Mouse (Mus musculus): ENCODE results near the gene Tfr2. TPM values are rescaled to one million over a fixed set of nuclear protein-coding genes. Genes with fewer than 3 reads are reported as not detected.

Tfr2 gene
- polyA plus RNA-seq (2016; fragmentation: Nextera tagmentation; extraction: Ambion mirVana), result 0.79 and 1.4 TPM in 2 replicates

- Histone ChIP-seq H3K27ac (no peak within 1 kb of the TSS; the same call in 1 of the 2 replicates), H3K4me3 (no peak within 1 kb of the TSS), H3K4me1 (peaks cover 13% of the 10 kb centered on the region), H3K9me3 (replicated peaks) (no peaks in the 10 kb centered on the region), H3K27me3 (ENCODE audit: low read depth, poor library complexity, severe bottlenecking) (peaks cover 22% of the 10 kb centered on the region), H3K36me3 (no peaks in the 10 kb centered on the region)
- WGBS, result 30% methylated on average over 9 of the region's 9 CpGs
- DNase-seq (ENCODE audit: low spot score), result no peak
Observed at GRCm38 (mm10) chr5:137569665-137570064, at the start of gene Tfr2. Gene Tfr2 (plus strand): TSS chr5:137569840.

GRCm38 (mm10) chr5:137521861-137522260 lies 47.8 kb upstream of the Tfr2 start:
- peaks cover 100% of the 10 kb centered on the region for H3K36me3 ChIP-seq
- no peaks in the 10 kb centered on the region for H3K9me3 ChIP-seq (replicated peaks)
- H3K4me3 ChIP-seq, result no peak overlapping the region
- peaks cover 12% of the 10 kb centered on the region for H3K4me1 ChIP-seq
- no peak for DNase-seq (ENCODE audit: low spot score)
- no peaks in the 10 kb centered on the region for H3K27me3 ChIP-seq (ENCODE audit: low read depth, poor library complexity, severe bottlenecking)
- H3K27ac ChIP-seq, result no peak overlapping the region
- WGBS, result 84% methylated on average over 9 of the region's 9 CpGs

GRCm38 (mm10) chr5:137522711-137523110 lies 46.9 kb upstream of the Tfr2 start:
- no peak for DNase-seq (ENCODE audit: low spot score)
- H3K27ac ChIP-seq, result no peak overlapping the region
- no peak overlapping the region for H3K4me3 ChIP-seq
- H3K9me3 ChIP-seq (replicated peaks), result no peaks in the 10 kb centered on the region
- peaks cover 100% of the 10 kb centered on the region for H3K36me3 ChIP-seq
- 79% methylated on average over 11 of the region's 11 CpGs for WGBS
- H3K27me3 ChIP-seq (ENCODE audit: low read depth, poor library complexity, severe bottlenecking), result no peaks in the 10 kb centered on the region
- peaks cover 12% of the 10 kb centered on the region for H3K4me1 ChIP-seq

- Histone ChIP-seq H3K4me1 (peaks cover 13% of the 10 kb centered on the region), H3K4me3 (no peak overlapping the region), H3K36me3 (peaks cover 100% of the 10 kb centered on the region), H3K9me3 (replicated peaks) (no peaks in the 10 kb centered on the region), H3K27me3 (ENCODE audit: low read depth, poor library complexity, severe bottlenecking) (no peaks in the 10 kb centered on the region), H3K27ac (no peak overlapping the region)
- WGBS, result 89% methylated on average over 25 of the region's 25 CpGs
- DNase-seq (ENCODE audit: low spot score), result no peak
Observed at GRCm38 (mm10) chr5:137523396-137524250, 46.0 kb upstream of the Tfr2 start.

GRCm38 (mm10) chr5:137524251-137524515 lies 45.5 kb upstream of the Tfr2 start:
- DNase-seq (ENCODE audit: low spot score), result no peak
- WGBS, result 90% methylated on average over 8 of the region's 8 CpGs
- no peak overlapping the region for H3K27ac ChIP-seq
- no peaks in the 10 kb centered on the region for H3K27me3 ChIP-seq (ENCODE audit: low read depth, poor library complexity, severe bottlenecking)
- H3K36me3 ChIP-seq, result peaks cover 100% of the 10 kb centered on the region
- peaks cover 16% of the 10 kb centered on the region for H3K4me1 ChIP-seq
- no peak overlapping the region for H3K4me3 ChIP-seq
- H3K9me3 ChIP-seq (replicated peaks), result no peaks in the 10 kb centered on the region

GRCm38 (mm10) chr5:137524671-137525070 lies 45.0 kb upstream of the Tfr2 start:
- no peak overlapping the region for H3K27ac ChIP-seq
- no peaks in the 10 kb centered on the region for H3K27me3 ChIP-seq (ENCODE audit: low read depth, poor library complexity, severe bottlenecking)
- H3K4me1 ChIP-seq, result peaks cover 20% of the 10 kb centered on the region
- 86% methylated on average over 13 of the region's 13 CpGs for WGBS
- H3K4me3 ChIP-seq, result no peak overlapping the region
- peaks cover 100% of the 10 kb centered on the region for H3K36me3 ChIP-seq
- no peak for DNase-seq (ENCODE audit: low spot score)
- no peaks in the 10 kb centered on the region for H3K9me3 ChIP-seq (replicated peaks)

GRCm38 (mm10) chr5:137525511-137525910 lies 44.1 kb upstream of the Tfr2 start:
- Histone ChIP-seq H3K27me3 (ENCODE audit: low read depth, poor library complexity, severe bottlenecking) (no peaks in the 10 kb centered on the region), H3K36me3 (peaks cover 98% of the 10 kb centered on the region), H3K4me3 (no peak overlapping the region), H3K9me3 (replicated peaks) (no peaks in the 10 kb centered on the region), H3K27ac (no peak overlapping the region), H3K4me1 (peaks cover 29% of the 10 kb centered on the region)
- WGBS, result 84% methylated on average over 16 of the region's 16 CpGs
- no peak for DNase-seq (ENCODE audit: low spot score)

- H3K27ac ChIP-seq, result 0 out of 2 replicates have a peak overlapping the region, but pooled peaks have one; percentile 23
- H3K27me3 ChIP-seq (ENCODE audit: low read depth, poor library complexity, severe bottlenecking), result no peaks in the 10 kb centered on the region
- 55% methylated on average over 16 of the region's 16 CpGs for WGBS
- DNase-seq (ENCODE audit: low spot score), result peak; percentile 41
- peaks cover 93% of the 10 kb centered on the region for H3K36me3 ChIP-seq
- peak overlapping the region; percentile 22; the same call in 1 of the 2 replicates for H3K4me3 ChIP-seq
- no peaks in the 10 kb centered on the region for H3K9me3 ChIP-seq (replicated peaks)
- peaks cover 37% of the 10 kb centered on the region for H3K4me1 ChIP-seq
Observed at GRCm38 (mm10) chr5:137526192-137526936, 43.3 kb upstream of the Tfr2 start.

- Histone ChIP-seq H3K4me1 (peaks cover 47% of the 10 kb centered on the region), H3K27me3 (ENCODE audit: low read depth, poor library complexity, severe bottlenecking) (no peaks in the 10 kb centered on the region), H3K4me3 (no peak overlapping the region), H3K36me3 (peaks cover 82% of the 10 kb centered on the region), H3K27ac (no peak overlapping the region), H3K9me3 (replicated peaks) (no peaks in the 10 kb centered on the region)
- 78% methylated on average over 1 of the region's 1 CpGs for WGBS
- no peak for DNase-seq (ENCODE audit: low spot score)
Observed at GRCm38 (mm10) chr5:137527413-137527812, 42.2 kb upstream of the Tfr2 start.

GRCm38 (mm10) chr5:137528247-137528968 lies 41.2 kb upstream of the Tfr2 start:
- H3K4me1 ChIP-seq, result peaks cover 47% of the 10 kb centered on the region
- H3K36me3 ChIP-seq, result peaks cover 72% of the 10 kb centered on the region
- no peaks in the 10 kb centered on the region for H3K9me3 ChIP-seq (replicated peaks)
- no peak overlapping the region; the same call in 1 of the 2 replicates for H3K4me3 ChIP-seq
- WGBS, result 90% methylated on average over 22 of the region's 22 CpGs
- DNase-seq (ENCODE audit: low spot score), result no peak
- no peaks in the 10 kb centered on the region for H3K27me3 ChIP-seq (ENCODE audit: low read depth, poor library complexity, severe bottlenecking)
- no peak overlapping the region for H3K27ac ChIP-seq

- H3K27ac ChIP-seq, result no peak overlapping the region
- peaks cover 62% of the 10 kb centered on the region for H3K36me3 ChIP-seq
- H3K4me1 ChIP-seq, result peaks cover 53% of the 10 kb centered on the region
- peak overlapping the region; percentile 77; the same call in 1 of the 2 replicates for H3K4me3 ChIP-seq
- no peaks in the 10 kb centered on the region for H3K9me3 ChIP-seq (replicated peaks)
- H3K27me3 ChIP-seq (ENCODE audit: low read depth, poor library complexity, severe bottlenecking), result no peaks in the 10 kb centered on the region
- 77% methylated on average over 15 of the region's 15 CpGs for WGBS
- no peak for DNase-seq (ENCODE audit: low spot score)
Observed at GRCm38 (mm10) chr5:137529221-137529995, 40.2 kb upstream of the Tfr2 start.

- Histone ChIP-seq H3K9me3 (replicated peaks) (no peaks in the 10 kb centered on the region), H3K4me1 (peaks cover 53% of the 10 kb centered on the region), H3K27ac (peak overlapping the region; percentile 97), H3K4me3 (peak overlapping the region; percentile 77), H3K27me3 (ENCODE audit: low read depth, poor library complexity, severe bottlenecking) (no peaks in the 10 kb centered on the region), H3K36me3 (peaks cover 56% of the 10 kb centered on the region)
- DNase-seq (ENCODE audit: low spot score), result no peak
- 80% methylated on average over 8 of the region's 8 CpGs for WGBS
Observed at GRCm38 (mm10) chr5:137530075-137530474, 39.6 kb upstream of the Tfr2 start.

All from limb, embryonic 10.5 days (tissue).